ENCODE assay signal across 8 mouse cellular contexts in genomic region chr4:128962029-128962925, GRCm38 (mm10). TPM values are rescaled to one million over a fixed set of nuclear protein-coding genes. Genes with fewer than 3 reads are reported as not detected.
DNase-seq lines count a peak whose midpoint lies in the region; ATAC-seq lines count a peak whose summit lies in the region.

Gene Azin2 (minus strand): TSS chr4:128962442.

- WGBS in forebrain, embryonic 11.5 days: under 1% methylated on average over 66 of the region's 72 CpGs
- WGBS in heart, embryonic 15.5 days: under 1% methylated on average over 58 of the region's 72 CpGs
- WGBS in liver, embryonic 13.5 days (ENCODE audit: insufficient replicate concordance): 2% methylated on average over 68 of the region's 72 CpGs
- WGBS in stomach, embryonic 14.5 days: 1% methylated on average over 60 of the region's 72 CpGs

- H3K27ac ChIP-seq in forebrain, embryonic 11.5 days (ENCODE audit: low read depth, low read length): peak within 1 kb of the TSS; percentile 41; the same call in 1 of the 2 replicates
- H3K27ac ChIP-seq in heart, embryonic 15.5 days: peak within 1 kb of the TSS; percentile 25; the same call in 1 of the 2 replicates
- no peak within 1 kb of the TSS for H3K27ac ChIP-seq in liver, embryonic 13.5 days
- H3K27ac ChIP-seq in stomach, embryonic 14.5 days (ENCODE audit: low read length): peak within 1 kb of the TSS; percentile 62; the same call in 1 of the 2 replicates

- peak within 1 kb of the TSS; percentile 69 for H3K4me3 ChIP-seq in forebrain, embryonic 11.5 days (ENCODE audit: low read depth, low read length)
- peak within 1 kb of the TSS; percentile 66 for H3K4me3 ChIP-seq in heart, embryonic 15.5 days
- H3K4me3 ChIP-seq in liver, embryonic 13.5 days (replicated peaks): peak within 1 kb of the TSS; percentile 61
- peak within 1 kb of the TSS; percentile 74 for H3K4me3 ChIP-seq in stomach, embryonic 14.5 days (ENCODE audit: low read depth, low read length)

- peak; percentile 84 for DNase-seq in CD8-positive naive resting alpha-beta T cell, adult 2 months (ENCODE audit: low read depth in 2 of 2, low spot score in 2 of 2)
- DNase-seq in c-Kit-positive CD71-positive TER-119-negative erythroid progenitor cells, embryonic 14.5 days (ENCODE audit: low read depth): peak; percentile 61
- DNase-seq in forebrain, embryonic 11.5 days (ENCODE audit: low spot score): peak; percentile 99
- DNase-seq in kidney, postnatal 14 days: peak; percentile 96
- DNase-seq in liver, embryonic 13.5 days: peak; percentile 62
- peak; percentile 77 to 86 for DNase-seq in natural killer cell, adult 2 months (ENCODE audit: low spot score in 2 of 2)

- H3K9me3 ChIP-seq in forebrain, embryonic 11.5 days (ENCODE audit: control insufficient read depth, low read length): no peaks in the 10 kb centered on the region
- H3K9me3 ChIP-seq in heart, embryonic 15.5 days (replicated peaks): no peaks in the 10 kb centered on the region
- H3K9me3 ChIP-seq in liver, embryonic 13.5 days (replicated peaks): no peaks in the 10 kb centered on the region
- no peaks in the 10 kb centered on the region for H3K9me3 ChIP-seq in stomach, embryonic 14.5 days (ENCODE audit: control insufficient read depth, low read depth, low read length)

- H3K4me2 ChIP-seq in forebrain, embryonic 11.5 days (ENCODE audit: low read depth, low read length, severe bottlenecking): peak within 1 kb of the TSS; percentile 91
- H3K4me2 ChIP-seq in heart, embryonic 15.5 days: peak within 1 kb of the TSS; percentile 87
- peak within 1 kb of the TSS; percentile 78 for H3K4me2 ChIP-seq in liver, embryonic 13.5 days
- H3K4me2 ChIP-seq in stomach, embryonic 14.5 days (replicated peaks; ENCODE audit: low read depth, low read length): peak within 1 kb of the TSS; percentile 90

- peak; percentile 98 for ATAC-seq in forebrain, embryonic 11.5 days (replicated peaks; ENCODE audit: low FRiP score)
- peak; percentile 94 for ATAC-seq in heart, embryonic 15.5 days (replicated peaks; ENCODE audit: insufficient number of reproducible peaks, insufficient read depth, low FRiP score, low read depth)
- ATAC-seq in liver, embryonic 13.5 days (ENCODE audit: low read depth): peak; percentile 77
- ATAC-seq in stomach, embryonic 14.5 days (ENCODE audit: insufficient number of reproducible peaks, insufficient read depth, low FRiP score, low read depth): peak; percentile 92

- peaks cover 5% of the 10 kb centered on the region for H3K27me3 ChIP-seq in forebrain, embryonic 11.5 days (ENCODE audit: control insufficient read depth, insufficient read depth, low read length)
- H3K27me3 ChIP-seq in heart, embryonic 15.5 days: peaks cover 26% of the 10 kb centered on the region
- H3K27me3 ChIP-seq in liver, embryonic 13.5 days: peaks cover 76% of the 10 kb centered on the region
- H3K27me3 ChIP-seq in stomach, embryonic 14.5 days (ENCODE audit: control insufficient read depth, insufficient read depth, low read length): no peaks in the 10 kb centered on the region

- H3K4me1 ChIP-seq in forebrain, embryonic 11.5 days (replicated peaks; ENCODE audit: control insufficient read depth, insufficient read depth, low read length): peaks cover 7% of the 10 kb centered on the region; the same call in 1 of the 2 replicates
- H3K4me1 ChIP-seq in heart, embryonic 15.5 days (replicated peaks): peaks cover 41% of the 10 kb centered on the region
- H3K4me1 ChIP-seq in liver, embryonic 13.5 days (replicated peaks): peaks cover 17% of the 10 kb centered on the region
- peaks cover 17% of the 10 kb centered on the region for H3K4me1 ChIP-seq in stomach, embryonic 14.5 days (ENCODE audit: control insufficient read depth, insufficient read depth, low read length)

- H3K9ac ChIP-seq in forebrain, embryonic 11.5 days (ENCODE audit: low read length): peak within 1 kb of the TSS; percentile 83
- H3K9ac ChIP-seq in heart, embryonic 15.5 days: peak within 1 kb of the TSS; percentile 72
- H3K9ac ChIP-seq in liver, embryonic 13.5 days: peak within 1 kb of the TSS; percentile 64
- H3K9ac ChIP-seq in stomach, embryonic 14.5 days (replicated peaks; ENCODE audit: low read depth, low read length): peak within 1 kb of the TSS; percentile 66

- H3K36me3 ChIP-seq in forebrain, embryonic 11.5 days (ENCODE audit: control insufficient read depth, insufficient read depth, low read length): no peaks in the 10 kb centered on the region
- H3K36me3 ChIP-seq in heart, embryonic 15.5 days: no peaks in the 10 kb centered on the region
- H3K36me3 ChIP-seq in liver, embryonic 13.5 days: no peaks in the 10 kb centered on the region
- no peaks in the 10 kb centered on the region for H3K36me3 ChIP-seq in stomach, embryonic 14.5 days (ENCODE audit: control insufficient read depth, insufficient read depth, low read length)

RNA-seq across cellular contexts. Expression of gene Azin2, which starts in this region (rescaled TPM):
- polyA plus RNA-seq in forebrain, embryonic 11.5 days (2014; fragmentation: Nextera tagmentation; extraction: Ambion mirVana): 11.5 TPM in 2 replicates
- polyA plus RNA-seq in heart, embryonic 15.5 days (2015; fragmentation: Nextera tagmentation; extraction: Ambion mirVana): 6.8 and 10.4 TPM in 2 replicates
- 0.93 and 1.2 TPM in 2 replicates for polyA plus RNA-seq in liver, embryonic 13.5 days (2015; fragmentation: Nextera tagmentation; extraction: Ambion mirVana)
- polyA plus RNA-seq in stomach, embryonic 14.5 days (2014; fragmentation: Nextera tagmentation; extraction: Ambion mirVana): 17.6 and 19.1 TPM in 2 replicates
